8 mouse cellular contexts compared by ENCODE assay signal in the genomic region with DNA sequence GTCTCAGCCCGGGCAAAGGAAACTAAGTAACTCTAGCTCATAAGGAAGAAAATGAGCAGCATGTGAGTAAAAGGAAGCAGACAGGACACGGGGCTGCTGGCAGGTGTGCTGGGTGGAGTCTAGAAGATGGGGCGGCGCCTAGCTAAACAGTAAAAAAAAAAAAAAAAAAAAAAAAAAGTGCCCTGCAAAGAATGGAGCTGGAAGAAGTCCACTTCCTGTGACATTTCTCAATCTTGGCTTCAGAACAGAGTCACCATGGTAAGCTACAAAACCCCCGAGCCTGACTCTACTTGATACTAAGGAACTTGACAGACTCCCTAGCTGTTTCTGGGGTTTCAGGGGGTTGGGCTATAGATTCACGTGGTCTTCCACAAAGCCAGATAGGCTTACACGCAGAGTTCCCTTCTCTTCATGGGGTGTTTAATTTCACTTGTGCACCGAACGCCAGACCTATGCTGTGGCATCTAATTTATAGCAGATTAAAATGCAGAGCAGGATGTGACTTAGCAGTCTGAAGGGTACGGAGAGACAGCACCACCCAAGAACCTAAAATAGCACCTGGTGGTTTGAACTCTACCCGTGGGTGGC.
DNase-seq lines count a peak whose midpoint lies in the region.

No protein-coding gene starts in this region.

- H3K27ac ChIP-seq in macrophage, result peak overlapping the region; percentile 99

- no peaks in the 10 kb centered on the region for H3K36me3 ChIP-seq in macrophage (ENCODE audit: inconsistent target)

- intact Hi-C loops in gastrocnemius, postnatal 14 days (cut with DNase I; ENCODE audit: low total_unique reads), result no loop called here

- 1% methylated on average over 11 of the region's 11 CpGs for WGBS in macrophage (ENCODE audit: missing documents)

- H3K4me3 ChIP-seq in macrophage (ENCODE audit: inconsistent target), result peak overlapping the region; percentile 43

- DNase-seq in 3T3-L1 (ENCODE audit: low read depth, low spot score), result peak; percentile 72
- DNase-seq in CD4-positive helper T cell, adult 2 months (ENCODE audit: low read depth, low spot score), result peak; percentile 86
- DNase-seq in gonadal fat pad, adult 2 months (ENCODE audit: low read depth), result peak; percentile 59
- peak; percentile 44 for DNase-seq in kidney, postnatal 14 days
- DNase-seq in cerebellum, adult 11 months, result no peak
- no peak for DNase-seq in cerebellum, adult 11-12 months
- DNase-seq in gastrocnemius, postnatal 14 days, result no peak

- H3K79me2 ChIP-seq in macrophage (ENCODE audit: inconsistent target), result peaks cover 24% of the 10 kb centered on the region

Comparison
In these comparisons a context has a peak if more than half of its experiments do, and no peak if none do; other contexts are left out.
1. DNase-seq: peak in 3T3-L1 (single experiment), CD4-positive helper T cell, adult 2 months (single experiment), gonadal fat pad, adult 2 months (single experiment) and kidney, postnatal 14 days (single experiment); none in cerebellum, adult 11 months (single experiment), cerebellum, adult 11-12 months (single experiment) and gastrocnemius, postnatal 14 days (single experiment).